Mouse (Mus musculus) CH12.LX (cell line): ENCODE data around the gene Slc25a11. TPM values are rescaled to one million over a fixed set of nuclear protein-coding genes. Genes with fewer than 3 reads are reported as not detected.

Experiments used
- DNase-seq: peaks from one replicate; pipeline ENCODE4 v3.0.0-alpha.2; 2013; ENCODE audit errors: extremely low read depth
- H3K27ac ChIP-seq: 2 replicates; pipeline ENCODE4 v1.5.1; 2012; ENCODE audit warnings: low read depth, mild to moderate bottlenecking, control low read depth, moderate library complexity; ENCODE audit not compliant: insufficient read depth
- H3K27me3 ChIP-seq: replicated peaks from 2 replicates; pipeline ENCODE3; 2012; ENCODE audit warnings: inconsistent platforms
- H3K36me3 ChIP-seq, 2 experiments: replicated peaks in 1 of 2; 2 replicates each; pipeline versions ENCODE3 to v1.6.1; 2012; ENCODE audit warnings: inconsistent platforms in 1 of 2, low read length in 1 of 2, mild to moderate bottlenecking in 1 of 2, mixed read lengths in 1 of 2, moderate library complexity in 1 of 2; ENCODE audit not compliant: control insufficient read depth in 1 of 2, insufficient read depth in 1 of 2
- H3K4me1 ChIP-seq, 2 experiments: 2 replicates each; pipeline ENCODE4 v1.6.1; 2012; ENCODE audit warnings: inconsistent platforms in 1 of 2, moderate library complexity in 1 of 2; ENCODE audit not compliant: insufficient read depth in 2 of 2, control insufficient read depth in 1 of 2
- H3K4me2 ChIP-seq: 2 replicates; pipeline ENCODE4 v1.6.1; 2012; ENCODE audit warnings: low read depth, mild to moderate bottlenecking, control low read depth; ENCODE audit not compliant: poor library complexity, insufficient read depth, severe bottlenecking
- H3K4me3 ChIP-seq, 3 experiments: fragments of 150-350 bp in 1 of 3; sonication (generic) in 1 of 3; replicated peaks in 1 of 3; 2 replicates each; pipeline versions ENCODE3 to v1.5.1; 2011 to 2012; ENCODE audit warnings: low read depth in 2 of 3, low read length in 2 of 3, mild to moderate bottlenecking in 2 of 3, moderate library complexity in 2 of 3, control low read depth in 1 of 3, improper control_type of control experiment in 1 of 3, inconsistent platforms in 1 of 3, mixed read lengths in 1 of 3; ENCODE audit not compliant: poor library complexity in 1 of 3
- H3K79me2 ChIP-seq: replicated peaks from 2 replicates; pipeline ENCODE4 v1.6.1; 2012; ENCODE audit warnings: mild to moderate bottlenecking, moderate library complexity; ENCODE audit not compliant: control insufficient read depth, poor library complexity, insufficient read depth, severe bottlenecking; ENCODE audit errors: extremely low read depth
- H3K9ac ChIP-seq: 2 replicates; pipeline ENCODE4 v1.6.1; 2012; ENCODE audit warnings: low read depth, mild to moderate bottlenecking, control low read depth, moderate library complexity; ENCODE audit not compliant: insufficient read depth
- H3K9me3 ChIP-seq: replicated peaks from 2 replicates; pipeline ENCODE3; 2012; ENCODE audit warnings: low read length, inconsistent platforms, mixed read lengths
- BHLHE40 ChIP-seq: IDR thresholded peaks from 2 replicates; pipeline ENCODE4 v1.6.1; 2011; ENCODE audit warnings: mild to moderate bottlenecking, low read depth, low read length, improper control_type of control experiment
- CHD2 ChIP-seq: IDR thresholded peaks from 2 replicates; pipeline ENCODE4 v1.6.1; 2011; ENCODE audit warnings: low read length, improper control_type of control experiment
- CTCF ChIP-seq, 2 experiments: IDR thresholded peaks in 1 of 2; conservative IDR thresholded peaks in 1 of 2; 2 replicates each; pipeline ENCODE4 v1.5.1; 2011 to 2012; ENCODE audit warnings: low read depth in 2 of 2, low read length in 2 of 2, improper control_type of control experiment in 1 of 2, inconsistent platforms in 1 of 2, mild to moderate bottlenecking in 1 of 2, moderate library complexity in 1 of 2
- E2F4 ChIP-seq: IDR thresholded peaks from 2 replicates; pipeline ENCODE4 v1.6.1; 2011; ENCODE audit warnings: low read depth, low read length, improper control_type of control experiment; ENCODE audit not compliant: insufficient replicate concordance
- EP300 ChIP-seq: IDR thresholded peaks from 2 replicates; pipeline ENCODE4 v1.6.1; 2011; ENCODE audit warnings: low read length, improper control_type of control experiment
- ETS1 ChIP-seq: conservative IDR thresholded peaks from 2 replicates; pipeline ENCODE4 v1.6.1; 2012; ENCODE audit warnings: low read depth, mild to moderate bottlenecking, inconsistent platforms, low read length, improper control_type of control experiment, moderate library complexity
- HCFC1 ChIP-seq: IDR thresholded peaks from 2 replicates; pipeline ENCODE4 v1.6.1; 2012; ENCODE audit warnings: low read depth, mild to moderate bottlenecking, inconsistent platforms, low read length, improper control_type of control experiment
- IRF4 ChIP-seq: IDR thresholded peaks from 2 replicates; pipeline ENCODE4 v1.6.1; 2014; ENCODE audit warnings: low read depth, mild to moderate bottlenecking, inconsistent platforms, low read length, improper control_type of control experiment
- JUN ChIP-seq: IDR thresholded peaks from 2 replicates; pipeline ENCODE4 v1.6.1; 2011; ENCODE audit warnings: low read depth, mild to moderate bottlenecking, low read length, improper control_type of control experiment, moderate library complexity; ENCODE audit not compliant: insufficient read depth
- JUND ChIP-seq: conservative IDR thresholded peaks from 2 replicates; pipeline ENCODE4 v1.6.1; 2011; ENCODE audit warnings: low read depth, low read length, improper control_type of control experiment
- KAT2A ChIP-seq: IDR thresholded peaks from 2 replicates; pipeline ENCODE4 v1.6.1; 2012; ENCODE audit warnings: low read length, improper control_type of control experiment, inconsistent platforms; ENCODE audit not compliant: insufficient replicate concordance
- MAZ ChIP-seq: IDR thresholded peaks from 2 replicates; pipeline ENCODE4 v1.6.1; 2012; ENCODE audit warnings: low read depth, mild to moderate bottlenecking, inconsistent platforms, low read length, improper control_type of control experiment, moderate library complexity
- MEF2A ChIP-seq: IDR thresholded peaks from 2 replicates; pipeline ENCODE4 v1.6.1; 2014; ENCODE audit warnings: low read depth, mild to moderate bottlenecking, inconsistent platforms, low read length, improper control_type of control experiment, borderline replicate concordance
- MXI1 ChIP-seq: IDR thresholded peaks from 2 replicates; pipeline ENCODE4 v1.6.1; 2011; ENCODE audit warnings: mild to moderate bottlenecking, low read depth, low read length, improper control_type of control experiment
- MYC ChIP-seq: IDR thresholded peaks from 2 replicates; pipeline ENCODE4 v1.6.1; 2011; ENCODE audit warnings: low read depth, mild to moderate bottlenecking, improper control_type of control experiment, low read length
- NELFE ChIP-seq: IDR thresholded peaks from 2 replicates; pipeline ENCODE4 v1.6.1; 2011; ENCODE audit warnings: low read depth, low read length, improper control_type of control experiment
- POLR2AphosphoS2 ChIP-seq: IDR thresholded peaks from 2 replicates; pipeline ENCODE4 v1.6.1; 2011; ENCODE audit warnings: low read depth, low read length, improper control_type of control experiment
- RAD21 ChIP-seq: IDR thresholded peaks from 2 replicates; pipeline ENCODE4 v1.6.1; 2011; ENCODE audit warnings: low read depth, mild to moderate bottlenecking, low read length, improper control_type of control experiment, moderate library complexity
- SMC3 ChIP-seq: IDR thresholded peaks from 2 replicates; pipeline ENCODE4 v1.6.1; 2011; ENCODE audit warnings: low read depth, low read length, improper control_type of control experiment
- TBP ChIP-seq: conservative IDR thresholded peaks from 2 replicates; pipeline ENCODE4 v1.6.1; 2011; ENCODE audit warnings: low read depth, low read length, improper control_type of control experiment
- TCF12 ChIP-seq: IDR thresholded peaks from 2 replicates; pipeline ENCODE4 v1.6.1; 2014; ENCODE audit warnings: low read depth, mild to moderate bottlenecking, inconsistent platforms, low read length, improper control_type of control experiment
- USF2 ChIP-seq: conservative IDR thresholded peaks from 2 replicates; pipeline ENCODE4 v1.6.1; 2011; ENCODE audit warnings: low read depth, low read length, improper control_type of control experiment
- ZC3H11A ChIP-seq: IDR thresholded peaks from 2 replicates; pipeline ENCODE4 v1.6.1; 2012; ENCODE audit warnings: low read depth, mild to moderate bottlenecking, inconsistent platforms, low read length, improper control_type of control experiment
- ZKSCAN1 ChIP-seq: IDR thresholded peaks from 2 replicates; pipeline ENCODE4 v1.6.1; 2012; ENCODE audit warnings: low read depth, inconsistent platforms, low read length, improper control_type of control experiment, borderline replicate concordance
- dilution Hi-C: fragments of 300-500 bp; cut with MboI; formaldehyde crosslinking; loops from 2 replicates; pipeline ENCODE4 v1.14.3; 2020; ENCODE audit warnings: low sequenced_read_pairs; ENCODE audit not compliant: extremely low pct_unique_long_range_greater_than_20kb, extremely low pct_ligation_motif_present
- in situ Hi-C: fragments of 300-500 bp; cut with MboI; formaldehyde crosslinking; loops from 3 replicates; pipeline ENCODE4 v1.14.3; 2019; ENCODE audit warnings: low sequenced_read_pairs, low pct_ligation_motif_present, low pct_unique_long_range_greater_than_20kb, mixed read lengths
- polyA plus RNA-seq: library from polyadenylated mRNA; unstranded; fragments of >175 nt; gene quantifications from 2 replicates; pipeline ENCODE4 v1.2.1, GENCODE M21; 2012; ENCODE audit warnings: low read depth; ENCODE audit not compliant: insufficient read length
- total RNA-seq, 2 experiments: library from RNA; depleted of rRNA; stranded (reverse); fragments of 300-350 nt in 1 of 2; fragments of >200 nt in 1 of 2; gene quantifications; 2 replicates each; pipeline ENCODE4 v1.2.3; 2012 to 2014

Gene Slc25a11
- total and polyA plus RNA-seq, 3 experiments = 99.0 to 135 (median 132) TPM

GRCm38 (mm10) chr11:70674014-70674413 lies 26.7 kb upstream of the Slc25a11 start:
- TF ChIP-seq JUN (no peak), HCFC1 (no peak), RAD21 (no peak), POLR2AphosphoS2 (no peak), KAT2A (no peak), ZC3H11A (no peak), JUND (no peak), NELFE (no peak), SMC3 (no peak), ETS1 (no peak), MYC (no peak), TBP (no peak), CTCF (conservative IDR thresholded peaks at IDR 0.05 in 1 of 2, IDR thresholded peaks at IDR 0.05 in 1 of 2; ENCODE audit: low read depth in 2 of 2, low read length in 2 of 2) (no peak), CHD2 (no peak), ZKSCAN1 (no peak), USF2 (no peak), MEF2A (no peak)
- no peak overlapping the region for H3K27ac ChIP-seq
- H3K27me3 ChIP-seq = no peaks in the 10 kb centered on the region
- no peak overlapping the region for H3K9ac ChIP-seq
- no peaks in the 10 kb centered on the region for H3K9me3 ChIP-seq
- peaks cover 0 to 21% of the 10 kb centered on the region in 2 experiments; a peak in 2 of 4 replicates for H3K4me1 ChIP-seq
- no peak overlapping the region for H3K4me2 ChIP-seq
- peaks cover 53 to 76% of the 10 kb centered on the region in 2 experiments for H3K36me3 ChIP-seq
- in situ Hi-C loops = loop anchor here (5.0 kb wide), 1 partner anchor 33 kb away; no protein-coding TSS in a partner anchor
- no peak overlapping the region for H3K4me3 ChIP-seq
- H3K79me2 ChIP-seq = no peaks in the 10 kb centered on the region
- dilution Hi-C loops = no loop called here
- DNase-seq = no peak

- DNase-seq = no peak
- in situ Hi-C loops = loop anchor here (5.0 kb wide), 1 partner anchor 36 kb away; no protein-coding TSS in a partner anchor
- no peak overlapping the region for H3K4me3 ChIP-seq
- no peak overlapping the region for H3K27ac ChIP-seq
- no peak for TF ChIP-seq MXI1
- TF ChIP-seq NELFE = no peak
- TF ChIP-seq EP300 = no peak
- no peak for TF ChIP-seq MAZ
- no peak for TF ChIP-seq E2F4
- TF ChIP-seq IRF4 = no peak
- no peak for TF ChIP-seq BHLHE40
- TF ChIP-seq ZC3H11A = no peak
- no peak for TF ChIP-seq POLR2AphosphoS2
- no peak for TF ChIP-seq TCF12
- no peak for TF ChIP-seq USF2
- no peaks in the 10 kb centered on the region for H3K27me3 ChIP-seq
- H3K4me2 ChIP-seq = no peak overlapping the region
- H3K9me3 ChIP-seq = no peaks in the 10 kb centered on the region
- H3K4me1 ChIP-seq = peaks cover 10 to 33% of the 10 kb centered on the region in 2 experiments
- H3K9ac ChIP-seq = no peak overlapping the region
- H3K79me2 ChIP-seq = peaks cover 18% of the 10 kb centered on the region
- peaks cover 43 to 66% of the 10 kb centered on the region in 2 experiments for H3K36me3 ChIP-seq
- dilution Hi-C loops = no loop called here
These were observed 24.2 kb upstream of the Slc25a11 start for GRCm38 (mm10) chr11:70671333-70672047.
